Mouse (Mus musculus) 3134 (cell line): Measurements from ENCODE around the gene Apba2.

Experiments
- DNase-seq: peaks from one replicate; pipeline ENCODE4 v3.0.0-alpha.2; 2011; ENCODE audit warnings: low spot score; ENCODE audit not compliant: insufficient read length; ENCODE audit errors: extremely low read depth

The Apba2 gene

DNA sequence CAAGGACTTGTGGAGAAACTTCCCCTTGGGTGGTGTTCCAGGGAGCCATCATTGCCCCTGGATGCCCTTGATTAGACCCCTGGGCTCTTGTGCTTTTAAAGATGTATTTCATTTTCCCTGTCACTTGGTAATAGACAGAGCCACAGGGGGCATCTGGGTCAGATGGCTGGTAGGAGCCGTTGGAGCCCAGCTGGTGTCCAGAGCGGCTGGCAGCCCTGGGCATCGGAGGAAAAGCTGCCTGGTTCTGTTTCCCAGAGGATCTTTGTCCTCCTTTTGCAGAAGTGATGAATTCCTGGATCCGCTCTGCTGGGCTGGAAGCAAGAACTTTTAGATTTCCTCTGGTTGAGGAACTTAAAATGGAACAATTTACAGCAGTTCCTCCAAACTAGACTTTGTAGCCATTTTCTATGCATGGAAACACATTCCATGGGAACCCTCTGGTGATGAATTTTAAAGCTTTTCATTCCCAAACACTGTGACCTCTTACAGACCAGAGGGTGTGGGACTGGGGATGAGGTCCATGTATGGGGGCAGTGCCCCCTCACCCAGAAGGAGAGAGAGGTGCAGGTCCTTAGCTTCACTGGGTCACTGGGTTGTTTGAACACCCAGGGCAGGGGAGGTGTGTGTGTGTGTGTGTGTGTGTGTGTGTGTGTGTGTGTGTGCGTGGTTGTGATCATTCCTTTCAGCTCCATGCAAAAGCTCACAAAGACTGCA lies 20.3 kb downstream of the Apba2 start:
- DNase-seq = no peak

DNA sequence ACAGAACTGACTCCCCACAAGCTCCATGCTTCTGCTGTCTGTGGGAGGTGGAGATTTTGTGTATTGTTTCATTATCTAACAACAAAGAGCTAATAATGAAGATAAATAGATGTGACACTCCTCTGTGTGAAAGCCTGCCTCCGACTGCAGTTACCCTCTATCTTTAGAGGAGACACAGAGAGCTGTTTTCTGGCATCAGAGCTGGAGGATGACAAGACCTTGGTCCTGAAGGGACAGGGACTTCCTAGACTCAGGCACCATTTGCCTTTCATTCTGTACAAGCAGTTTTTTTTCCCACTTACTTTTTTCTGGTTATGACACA lies 20.9 kb downstream of the Apba2 start:
- DNase-seq = no peak

DNA sequence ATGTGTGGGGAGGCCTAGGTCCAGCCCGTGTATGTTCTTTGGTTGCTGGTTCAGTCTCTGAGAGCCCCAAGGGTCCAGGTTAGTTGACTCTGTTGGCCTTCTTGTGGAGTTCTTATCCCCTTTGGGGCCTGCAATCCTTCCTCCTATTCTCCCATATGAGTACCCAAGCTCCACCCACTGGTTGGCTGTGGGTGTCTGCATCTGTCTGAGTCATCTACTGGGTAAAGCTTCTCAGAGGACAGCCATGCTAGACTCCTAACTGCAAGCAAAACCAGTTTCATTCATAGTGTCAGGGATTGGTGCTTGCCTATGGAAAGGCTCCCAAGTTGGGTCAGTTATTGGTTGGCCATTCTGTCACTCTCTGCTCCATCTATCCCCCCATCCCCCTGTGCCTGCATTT lies 29.8 kb downstream of the Apba2 start:
- no peak for DNase-seq

DNA sequence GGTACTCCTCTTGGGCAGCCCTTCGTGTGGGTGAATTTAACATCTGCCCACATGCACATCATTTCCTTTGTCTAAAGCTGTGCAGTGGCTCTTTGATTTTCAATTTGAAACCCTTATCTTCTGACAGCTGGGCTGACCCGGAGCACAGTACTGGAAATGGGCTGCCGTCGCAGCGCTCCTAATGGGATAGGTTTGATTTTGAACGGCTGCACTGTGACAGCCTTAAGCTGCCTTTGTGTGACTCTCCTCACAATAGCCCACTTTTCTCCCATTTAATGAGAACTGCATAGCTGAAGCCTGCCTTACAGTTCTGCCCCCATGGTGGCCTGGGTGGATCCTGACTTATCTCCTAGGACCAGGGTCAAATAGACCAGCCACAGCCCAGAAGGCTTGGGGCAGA lies 31.9 kb downstream of the Apba2 start:
- DNase-seq = no peak

DNA sequence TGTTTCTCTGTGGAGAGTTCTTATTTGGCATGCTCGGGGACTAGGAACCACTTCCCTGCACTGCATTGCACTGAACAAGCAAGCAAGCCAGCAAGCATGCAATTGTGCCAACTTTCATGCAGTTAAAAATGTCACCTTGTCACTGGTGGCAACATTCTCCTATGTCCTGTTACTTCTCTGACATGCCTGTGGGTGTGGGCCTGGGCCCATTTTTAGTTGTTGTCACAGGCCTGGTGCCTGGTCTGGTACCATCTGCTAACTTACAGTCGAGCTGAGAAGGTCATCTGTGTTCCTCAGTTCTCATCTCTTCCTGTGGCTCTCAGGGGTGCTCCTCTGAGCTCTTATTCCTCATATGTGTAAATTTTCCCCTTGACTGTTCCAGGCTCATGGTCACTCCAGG lies 33.8 kb downstream of the Apba2 start:
- no peak for DNase-seq

DNA sequence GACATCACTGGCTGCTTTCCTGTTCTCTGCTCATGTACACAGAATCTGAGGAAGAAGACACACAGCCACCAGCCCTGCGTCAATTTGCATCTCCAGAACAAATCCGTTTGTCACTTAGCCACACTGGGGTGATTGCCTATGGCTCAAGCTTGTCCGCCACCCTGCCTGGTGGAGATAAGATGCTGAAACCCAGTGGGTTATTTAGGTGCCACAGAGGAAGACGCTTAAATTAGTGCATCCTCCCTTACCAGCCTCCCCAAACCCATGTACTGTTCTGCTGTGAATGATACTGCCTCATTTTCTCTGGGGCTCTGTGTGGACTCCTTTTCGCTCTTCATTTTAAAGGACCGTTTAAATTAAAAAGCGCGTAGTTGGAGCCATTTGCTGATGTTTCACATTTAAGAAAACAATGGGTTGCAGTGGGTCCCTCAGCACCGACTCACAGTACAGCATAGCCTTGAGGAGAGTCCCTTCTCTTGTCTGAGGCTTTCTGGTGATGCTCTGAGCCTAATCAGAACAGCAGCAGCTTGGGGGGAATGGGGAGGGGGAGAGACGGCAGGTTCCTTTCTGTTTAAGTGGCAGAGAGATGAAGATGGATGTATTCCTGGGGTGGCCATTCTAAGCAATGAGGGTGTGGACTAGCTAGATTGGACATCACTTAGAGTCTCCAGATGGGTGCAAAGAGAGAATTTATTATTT lies 38.1 kb downstream of the Apba2 start:
- DNase-seq = no peak

DNA sequence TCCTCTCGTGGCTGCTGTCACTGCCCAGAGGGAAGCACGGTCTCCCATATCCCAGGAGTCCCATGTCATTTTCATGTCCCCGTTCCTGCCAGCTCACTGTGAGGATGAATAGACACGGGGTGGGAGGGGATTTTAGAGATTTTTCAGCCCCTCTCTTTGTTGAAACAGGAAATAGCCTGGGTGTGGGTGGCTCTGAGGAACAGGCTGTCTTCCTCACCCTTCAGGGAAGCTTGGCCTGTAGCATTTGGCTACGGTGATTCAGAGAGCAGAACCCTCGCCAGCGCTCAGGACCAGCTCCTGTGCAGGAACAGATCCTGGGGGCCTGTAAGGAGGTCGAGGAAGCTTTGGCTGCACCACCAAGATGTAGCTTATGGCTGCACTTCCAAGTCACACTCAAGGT lies 45.3 kb downstream of the Apba2 start:
- no peak for DNase-seq

DNA sequence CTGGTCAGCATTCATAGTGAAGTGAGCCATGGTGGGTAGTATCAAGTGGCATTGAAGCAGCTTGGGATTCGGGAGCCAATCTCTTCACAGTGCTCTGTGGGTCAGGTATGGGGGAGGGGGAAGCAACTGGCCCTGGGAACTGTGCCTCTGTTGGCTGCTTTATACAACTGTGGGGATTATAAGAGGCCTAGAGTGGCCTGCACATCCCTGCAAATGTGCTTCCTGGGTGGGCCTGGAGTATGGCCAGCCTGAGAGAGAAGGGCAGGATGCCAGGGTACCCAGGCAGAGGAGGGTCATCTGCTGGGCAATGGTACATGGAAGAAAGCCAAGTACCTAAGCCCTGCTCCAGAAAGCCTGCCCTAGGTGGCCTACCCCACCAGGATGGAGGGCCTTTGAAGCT lies 49.4 kb downstream of the Apba2 start:
- DNase-seq = no peak

DNA sequence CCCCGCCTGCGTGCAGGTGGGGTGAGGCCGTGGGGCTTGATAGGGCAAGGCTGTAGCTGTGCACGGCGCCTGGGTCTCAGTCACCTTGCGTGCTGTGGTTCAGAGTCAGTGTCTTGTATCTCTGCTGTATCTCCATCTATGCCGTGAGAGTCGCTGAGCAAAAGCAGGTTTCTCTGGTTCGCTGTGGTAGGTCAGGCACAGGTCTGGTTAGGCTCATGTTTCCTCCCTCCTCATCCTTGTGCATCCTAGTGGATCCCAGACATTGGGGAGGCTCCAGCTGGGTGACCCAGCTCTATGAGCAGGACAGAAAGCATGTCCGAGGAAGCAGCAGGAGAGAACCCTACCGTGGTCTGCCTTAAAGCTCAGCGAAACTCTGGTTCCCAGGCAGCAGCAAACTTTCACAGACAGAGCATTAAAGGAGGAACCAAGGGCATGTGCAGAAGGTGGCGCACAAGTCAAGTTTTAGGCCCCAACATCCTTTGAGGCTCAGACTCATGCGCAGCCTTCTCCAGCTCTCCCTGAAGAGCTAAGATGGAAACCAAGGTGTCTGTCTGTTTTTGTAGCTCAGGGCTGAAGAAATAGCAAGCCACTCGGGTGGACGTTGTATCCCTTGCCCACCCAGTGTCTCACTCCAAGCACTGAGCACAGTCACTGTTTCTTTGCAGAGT lies 51.2 kb downstream of the Apba2 start:
- no peak for DNase-seq

DNA sequence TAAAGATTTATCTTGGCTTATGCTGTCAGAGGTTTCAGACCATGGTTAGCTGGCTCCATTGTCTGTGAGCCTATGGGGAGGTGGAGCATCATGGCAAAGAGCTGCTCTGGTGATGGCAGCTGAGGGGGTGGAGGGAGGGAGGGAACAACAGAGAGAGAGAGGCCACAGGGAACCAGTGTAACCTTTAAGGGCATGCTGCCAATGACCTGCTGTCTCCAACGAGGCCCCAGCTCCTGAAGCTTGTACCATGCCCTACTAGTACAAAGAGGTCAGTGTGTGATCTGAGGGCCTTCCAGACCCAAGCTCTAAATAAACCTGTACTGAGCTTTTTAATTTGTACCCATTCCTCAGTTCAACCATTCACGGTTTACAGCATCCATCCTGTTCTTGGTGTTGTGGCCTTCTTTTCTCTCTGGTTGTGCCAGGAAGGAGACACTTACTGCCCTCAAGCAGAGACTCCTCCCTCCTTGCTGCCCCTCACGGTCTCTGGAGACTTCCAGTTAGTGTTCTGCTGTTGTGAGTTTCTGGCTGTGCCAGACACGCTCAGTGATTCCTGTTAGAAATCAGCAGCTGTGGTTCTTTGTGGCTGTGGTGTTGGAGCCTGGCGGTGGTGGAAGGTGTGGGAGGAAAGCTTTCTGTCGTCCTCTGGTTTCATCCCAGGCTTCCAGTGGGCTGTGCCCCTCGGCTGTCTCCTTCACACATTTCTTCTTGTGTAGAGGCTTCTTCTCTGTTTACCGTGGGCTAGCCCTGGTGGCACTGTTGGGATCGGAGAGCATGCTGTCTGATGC lies 60.4 kb downstream of the Apba2 start:
- no peak for DNase-seq

DNA sequence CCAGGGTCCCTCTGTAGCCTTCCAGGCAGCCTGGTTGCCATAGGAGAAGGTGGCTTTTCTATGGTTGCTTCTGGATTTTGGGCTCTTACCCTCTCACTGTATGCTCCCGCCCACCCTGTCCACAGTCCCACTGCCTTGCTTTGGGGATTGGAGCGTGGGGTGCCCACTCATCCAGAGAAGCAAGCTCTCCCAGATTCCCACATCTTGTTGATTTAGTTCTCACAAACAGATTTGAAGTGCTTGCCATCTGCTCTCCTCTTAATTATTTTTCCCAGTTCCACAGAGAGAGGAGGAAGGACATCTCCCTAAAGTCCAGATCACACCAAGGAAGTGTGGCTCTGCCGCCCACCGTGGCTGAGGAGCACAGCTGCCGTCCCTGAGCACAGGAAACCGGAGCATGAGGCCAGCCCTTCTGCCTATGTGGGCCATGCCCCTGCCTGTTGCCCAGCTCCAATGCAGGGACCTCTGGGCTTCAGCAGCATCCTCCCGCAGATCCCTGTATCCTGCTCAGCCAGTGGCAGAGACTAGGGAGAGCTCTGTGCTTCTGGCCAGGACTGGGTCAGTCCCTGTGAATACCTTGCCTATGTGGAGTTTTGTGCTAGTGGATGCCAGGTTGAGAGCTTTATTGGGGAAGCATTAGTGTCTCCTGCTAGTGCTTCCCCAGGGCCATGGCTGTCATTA lies 63.5 kb downstream of the Apba2 start:
- no peak for DNase-seq

DNA sequence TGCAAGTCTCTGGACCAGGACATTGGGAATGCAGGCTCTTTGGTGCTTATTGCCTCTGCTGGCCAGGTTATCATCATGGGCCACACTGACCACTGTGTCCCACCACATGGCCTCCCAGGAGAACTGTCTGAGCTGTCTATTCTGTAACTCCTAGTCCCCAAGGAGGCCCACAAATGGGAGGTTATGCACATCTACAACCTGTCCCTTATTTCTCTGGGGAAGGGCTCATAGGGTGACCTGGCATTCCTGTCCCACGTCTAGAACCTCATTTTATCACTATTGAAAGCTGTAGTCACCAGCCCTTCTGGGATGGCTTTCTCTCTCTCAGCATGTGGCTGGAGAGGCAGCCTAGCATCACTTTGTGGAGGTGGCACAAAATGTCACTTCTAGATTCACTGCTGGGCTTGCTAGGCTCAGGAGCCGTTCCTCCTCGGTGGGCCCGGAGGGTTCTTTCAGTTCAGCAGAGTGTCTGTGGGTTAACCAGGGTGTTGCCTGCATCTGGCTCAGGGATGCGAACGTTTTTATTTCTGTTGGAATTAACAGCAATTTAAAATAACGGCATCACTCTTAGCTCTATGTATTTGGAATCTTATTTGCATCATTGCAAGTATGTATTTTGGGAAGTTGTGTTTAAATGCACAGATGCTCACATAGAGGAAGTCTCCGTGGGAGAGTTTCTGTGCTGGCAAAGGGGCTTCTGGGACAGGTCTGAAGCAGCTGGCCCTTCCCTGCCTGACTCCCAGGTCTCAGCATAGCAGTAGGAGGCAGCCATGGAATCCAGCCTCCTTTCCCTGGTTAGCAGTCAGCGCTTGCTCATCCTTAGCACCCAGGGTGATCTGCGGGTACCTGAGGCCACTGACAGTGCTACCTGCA lies 65.1 kb downstream of the Apba2 start:
- DNase-seq = no peak

DNA sequence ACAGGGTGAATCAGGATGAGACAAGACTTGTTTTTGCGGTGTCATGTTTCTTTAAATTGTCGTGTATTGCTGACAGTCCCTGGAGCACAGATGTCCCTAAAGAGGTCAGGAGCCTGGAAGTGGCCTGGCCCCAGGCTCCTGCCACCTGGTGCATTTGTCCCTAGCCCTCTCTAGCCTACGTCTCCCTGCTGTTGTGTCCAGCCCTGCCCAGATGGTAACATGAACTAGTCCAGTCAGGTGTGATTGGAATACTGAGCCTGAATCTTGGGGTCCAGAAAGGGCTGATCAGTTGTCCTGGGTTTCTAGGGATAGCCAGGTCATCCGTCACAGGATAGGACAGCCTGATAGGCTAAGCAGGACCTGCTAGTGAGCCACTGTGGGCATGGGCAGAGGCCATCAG lies 67.2 kb downstream of the Apba2 start:
- DNase-seq = no peak

DNA sequence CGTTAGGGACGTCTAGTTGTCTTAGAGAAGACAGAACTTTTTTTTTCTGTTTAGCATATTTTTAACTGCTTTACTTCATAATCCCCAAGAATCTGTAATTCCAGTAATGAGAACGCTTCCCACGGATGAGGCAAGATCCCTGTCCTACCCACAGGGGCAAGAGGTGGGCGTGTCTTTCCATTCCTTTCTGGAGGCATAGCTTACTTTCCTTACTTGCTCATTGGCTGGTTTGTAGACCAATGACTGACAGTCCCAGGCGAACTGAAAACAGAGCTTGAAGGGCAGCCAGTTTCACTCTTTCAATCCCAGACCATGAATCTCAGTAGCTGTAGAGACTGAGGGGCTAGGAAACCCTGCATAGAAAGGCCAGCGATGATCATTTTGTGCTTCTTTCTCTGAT lies 68.2 kb downstream of the Apba2 start:
- DNase-seq = no peak

DNA sequence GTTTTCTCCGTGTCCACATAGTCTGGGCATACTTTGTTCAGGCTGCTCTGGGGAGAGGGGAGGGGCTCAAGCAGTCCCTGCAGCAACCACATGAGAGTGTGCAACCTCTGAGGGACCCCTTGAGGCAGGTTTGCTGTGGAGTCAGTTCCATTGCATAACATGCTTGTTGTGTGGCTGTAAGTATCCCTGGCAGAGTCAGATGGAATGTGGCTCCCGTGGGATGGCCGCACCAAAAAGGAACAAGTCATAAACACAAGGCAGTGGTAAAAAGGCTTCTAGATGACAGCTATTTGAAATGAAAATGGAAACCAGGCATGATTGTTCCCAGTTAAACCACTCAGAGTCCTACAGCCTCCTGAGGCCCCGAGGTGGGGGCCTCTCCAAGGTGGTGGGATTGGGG lies 69.4 kb downstream of the Apba2 start:
- DNase-seq = no peak

DNA sequence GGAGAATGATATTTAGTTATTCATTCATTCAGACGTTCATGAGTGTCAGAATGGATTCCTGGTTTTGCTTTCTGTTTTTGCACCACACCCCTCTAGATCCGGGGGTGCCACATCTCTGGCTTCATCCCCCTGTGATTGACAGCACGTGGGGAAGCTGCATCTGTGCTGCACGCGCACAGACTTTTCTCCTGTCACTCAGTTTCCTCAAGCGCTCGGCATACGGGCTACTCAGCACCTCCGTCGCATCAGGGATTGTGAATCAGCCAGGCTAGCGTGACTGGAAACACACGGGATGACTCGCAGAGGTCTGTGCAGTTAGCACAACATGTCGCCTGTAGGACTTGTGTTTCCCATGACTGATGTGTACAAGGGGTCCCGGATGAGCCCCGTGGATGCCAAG lies 72.6 kb downstream of the Apba2 start:
- DNase-seq = no peak

DNA sequence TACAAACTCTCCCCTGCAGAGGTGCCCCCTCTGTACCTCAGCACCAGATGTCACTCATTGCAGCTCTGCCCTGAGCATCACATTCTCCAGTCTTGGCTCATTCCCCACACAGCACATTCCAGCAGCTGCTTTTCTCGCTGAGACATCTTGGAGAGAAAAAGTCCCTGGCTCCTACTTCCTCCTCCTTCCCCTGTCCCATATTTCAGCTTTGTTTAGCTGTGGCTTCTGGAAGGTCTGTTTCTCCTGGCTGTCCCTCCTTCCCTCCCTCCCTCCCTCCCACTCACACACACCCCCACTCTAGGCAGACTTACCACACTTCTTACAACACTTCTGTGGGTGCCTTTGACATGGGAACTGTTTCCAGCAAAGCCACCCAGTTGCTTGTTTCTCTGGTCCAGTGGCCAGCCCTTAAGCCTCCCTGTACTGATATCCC lies 75.0 kb downstream of the Apba2 start:
- DNase-seq = no peak

DNA sequence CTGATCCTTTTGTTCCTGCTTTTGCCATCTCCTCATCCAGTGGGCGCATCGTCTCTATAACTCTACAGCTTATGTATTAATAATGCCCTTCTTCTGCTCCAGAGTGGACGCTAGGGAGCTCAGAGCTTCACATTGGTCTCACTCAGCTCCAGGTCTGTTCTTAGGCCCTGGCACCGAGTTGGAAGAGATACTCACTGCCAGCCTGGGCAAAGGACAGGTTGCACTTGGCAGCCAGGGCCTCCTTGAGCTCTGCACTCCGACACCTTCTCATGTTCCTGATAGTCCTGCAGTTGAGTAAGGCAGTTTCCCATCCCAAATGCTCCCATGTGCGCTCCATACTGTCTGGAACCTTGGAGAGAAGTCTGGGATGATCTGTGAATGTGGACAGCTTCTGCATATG lies 76.7 kb downstream of the Apba2 start:
- no peak for DNase-seq

DNA sequence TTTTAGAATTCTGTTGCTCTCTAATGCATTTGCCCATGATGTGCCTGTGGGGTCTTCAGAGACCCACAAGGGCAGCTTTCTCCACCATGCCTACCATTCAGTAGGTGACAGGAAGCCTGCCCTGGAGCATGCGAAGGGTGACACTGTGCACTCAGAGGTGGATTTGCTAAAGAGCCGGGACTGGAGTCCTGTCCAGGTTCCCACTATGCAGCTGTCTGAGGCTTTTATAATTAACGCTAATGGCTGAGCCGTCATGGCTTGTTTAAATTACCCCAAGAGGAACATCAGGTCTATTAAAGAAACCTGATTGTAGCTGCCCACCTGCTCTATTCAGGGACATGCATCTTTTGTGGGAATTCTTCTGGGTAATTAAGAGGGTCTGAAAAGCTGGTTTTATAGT lies 78.4 kb downstream of the Apba2 start:
- no peak for DNase-seq

DNA sequence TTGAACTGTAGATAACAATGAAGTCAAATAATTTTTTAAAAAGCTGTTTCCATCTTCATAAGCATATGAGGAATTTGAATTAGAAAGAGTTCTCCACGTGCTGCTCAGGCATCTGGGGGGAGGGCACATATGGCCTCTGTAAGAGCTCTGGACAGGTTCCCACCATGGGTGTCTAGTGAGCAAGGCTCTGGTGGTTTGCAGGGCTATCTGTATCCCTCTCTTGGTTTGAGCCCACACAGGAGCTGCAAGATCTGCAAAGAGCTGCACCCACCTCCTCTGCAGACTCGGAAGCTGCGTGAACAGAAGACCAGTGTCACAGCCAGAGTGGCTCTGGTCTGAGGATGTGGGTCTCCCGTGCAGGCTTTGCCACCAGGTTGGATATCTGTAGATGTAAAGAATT lies 78.8 kb downstream of the Apba2 start:
- DNase-seq = no peak
